Mouse (Mus musculus) gastrocnemius, adult 8-10 months (tissue): ENCODE data around the gene Olfr1008. TPM values are rescaled to one million over a fixed set of nuclear protein-coding genes. Genes with fewer than 3 reads are reported as not detected.
"Not testable (repeated sequence)": the region's sequence is repeated elsewhere in the genome, so short reads cannot be mapped to it uniquely, and the experiment has no call there.

ENCODE experiments used
- DNase-seq, 2 experiments: peaks; one replicate each; pipeline ENCODE4 v3.0.0; 2022; ENCODE audit warnings: low spot score in 2 of 2
- total RNA-seq, 4 experiments: library from RNA; stranded (reverse); gene quantifications; 2 replicates each; pipeline ENCODE4 v1.2.4; 2022

Gene Olfr1008
- not detected for total RNA-seq

DNA sequence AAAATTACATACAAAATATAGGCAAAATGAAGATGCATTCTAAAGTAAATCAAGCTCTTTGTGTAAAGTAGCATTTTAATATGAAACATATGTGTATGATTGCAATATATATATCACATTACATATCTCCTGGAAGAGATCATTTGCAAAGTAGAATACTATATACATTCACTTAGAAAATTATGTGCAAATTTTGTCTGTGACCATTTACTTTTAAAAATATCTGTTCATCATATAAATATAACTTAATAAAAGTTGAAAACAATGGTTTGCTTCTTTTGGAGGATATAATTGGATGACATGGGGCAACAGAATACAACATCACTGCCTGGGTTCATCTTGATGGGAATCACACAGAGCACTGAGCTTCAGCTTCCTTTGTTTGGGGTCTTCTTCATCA is at the start of gene Olfr1008:
TSS of gene Olfr1008 (plus strand) at position 301 of the 400 bp plus-strand sequence.
- DNase-seq, result no peak

DNA sequence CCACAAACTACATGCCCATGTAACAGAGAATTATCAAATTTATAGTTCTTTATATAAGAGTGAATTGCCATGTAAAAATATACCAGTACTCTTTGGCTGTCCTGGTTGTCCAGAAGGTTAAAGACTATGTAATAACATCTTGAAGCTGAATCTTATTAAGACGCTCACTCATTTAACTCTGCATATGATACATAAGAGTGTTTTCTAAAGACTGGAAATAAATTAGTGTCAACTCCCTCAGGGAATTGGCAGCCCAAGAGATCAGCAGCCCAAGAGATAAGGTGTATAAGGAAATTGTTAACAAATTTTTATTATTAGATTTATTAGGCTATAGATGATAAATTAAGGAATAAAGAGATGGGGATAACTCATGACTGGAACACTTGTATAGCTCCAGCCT is 38.6 kb upstream of the Olfr1008 start, which contains the start of gene Olfr1002:
TSS of gene Olfr1002 (minus strand) at position 101 of the 400 bp plus-strand sequence.
- no peak for DNase-seq

DNA sequence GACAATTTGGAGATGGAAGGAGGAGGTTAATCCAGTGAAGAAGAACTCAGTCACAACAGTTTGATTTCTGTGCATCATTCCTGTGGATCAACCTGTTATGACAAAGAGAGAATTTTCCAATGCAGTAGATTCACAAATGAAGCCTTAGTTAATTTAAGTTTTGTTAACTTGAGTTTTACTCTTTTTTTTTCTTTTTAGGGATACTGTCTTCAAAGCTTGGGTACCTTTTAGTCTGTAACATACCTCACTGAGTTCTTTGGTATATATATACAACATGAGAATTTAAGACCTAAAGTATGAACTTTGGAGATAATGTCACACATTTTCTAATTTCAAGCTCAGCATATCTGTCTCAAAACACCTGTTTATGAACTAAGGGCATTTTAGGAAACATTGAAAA is 24.9 kb upstream of the Olfr1008 start, which contains the start of gene Olfr154:
TSS of gene Olfr154 (minus strand) at position 101 of the 400 bp plus-strand sequence.
- not testable (repeated sequence) for DNase-seq

DNA sequence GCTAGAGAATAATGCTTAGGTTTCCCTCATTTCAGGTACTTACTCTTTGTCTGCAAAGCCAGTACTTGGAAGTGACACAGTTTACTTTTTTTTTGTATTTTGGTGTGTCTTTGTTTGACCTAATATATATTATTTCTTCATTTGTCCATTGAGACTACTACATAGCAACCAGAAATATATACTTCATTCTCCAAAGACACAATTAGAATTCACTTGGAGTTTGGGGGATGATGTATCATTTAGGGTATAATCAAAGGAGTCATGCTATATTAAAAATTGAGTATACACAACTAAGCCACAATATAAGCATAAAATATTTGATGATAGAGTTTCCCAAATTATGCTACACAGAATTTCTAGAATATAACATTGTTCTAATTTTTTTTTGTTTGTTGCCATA is 10.6 kb upstream of the Olfr1008 start, which contains the start of gene Olfr1006:
TSS of gene Olfr1006 (minus strand) at position 101 of the 400 bp plus-strand sequence.
- no peak for DNase-seq

DNA sequence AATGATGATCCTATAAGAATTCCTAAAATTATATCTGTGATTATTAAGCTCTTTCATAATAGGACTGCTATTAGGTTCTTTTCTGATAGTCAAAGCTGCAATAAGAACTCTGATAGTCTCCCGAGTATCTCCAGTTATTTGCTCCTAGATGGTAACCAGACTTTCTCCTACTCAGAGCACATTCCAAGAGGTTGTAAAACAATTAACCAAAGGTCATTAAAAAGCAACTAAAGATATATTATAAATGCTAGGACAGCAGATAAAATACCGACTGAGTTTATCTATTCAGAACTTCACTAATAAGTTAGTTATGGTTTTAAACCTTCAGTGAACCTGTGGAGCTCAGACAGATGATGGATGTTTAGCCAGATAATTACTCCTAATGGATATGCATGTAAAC is 21.4 kb downstream of the Olfr1008 start:
- not testable (repeated sequence) for DNase-seq

DNA sequence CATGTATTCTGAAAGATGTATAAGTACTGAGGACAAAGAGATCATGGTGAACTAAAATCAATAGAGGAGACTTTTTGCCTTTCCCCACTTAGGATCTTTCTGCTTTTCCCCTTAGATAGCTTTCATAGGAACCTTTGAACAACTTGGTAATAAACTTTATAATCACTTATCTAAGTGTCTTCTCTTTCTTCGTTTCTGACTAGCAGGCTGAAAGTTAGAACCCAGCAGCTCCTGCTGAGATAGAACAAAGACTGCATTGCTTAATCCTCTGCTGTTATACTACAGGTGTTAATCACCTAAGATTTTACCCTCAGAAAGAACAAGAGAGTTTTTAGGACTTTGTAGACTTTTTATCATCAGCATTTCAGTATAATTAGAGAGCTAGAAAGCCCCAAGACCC is 21.9 kb downstream of the Olfr1008 start:
- no peak for DNase-seq

DNA sequence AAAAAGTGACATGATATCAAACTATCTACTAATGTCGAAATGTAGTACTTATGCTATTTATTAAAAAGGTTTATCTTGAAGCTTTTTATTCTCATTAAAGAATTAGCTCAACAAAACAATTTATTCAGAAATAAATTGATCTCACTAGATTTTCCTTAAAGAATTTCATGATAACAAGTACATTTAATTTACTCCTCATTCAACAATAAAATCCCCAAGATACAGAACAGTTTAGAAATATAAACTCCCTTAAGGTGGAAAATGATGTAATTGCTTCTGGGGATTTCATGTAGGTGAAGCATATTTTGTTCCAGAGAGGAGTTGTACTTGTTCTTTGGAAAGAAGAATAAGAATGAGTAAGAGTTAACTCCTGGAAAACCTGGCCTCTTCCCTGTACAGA is 25.9 kb downstream of the Olfr1008 start, which contains the start of gene Olfr1009:
TSS of gene Olfr1009 (plus strand) at position 301 of the 400 bp plus-strand sequence.
- DNase-seq, result no peak

DNA sequence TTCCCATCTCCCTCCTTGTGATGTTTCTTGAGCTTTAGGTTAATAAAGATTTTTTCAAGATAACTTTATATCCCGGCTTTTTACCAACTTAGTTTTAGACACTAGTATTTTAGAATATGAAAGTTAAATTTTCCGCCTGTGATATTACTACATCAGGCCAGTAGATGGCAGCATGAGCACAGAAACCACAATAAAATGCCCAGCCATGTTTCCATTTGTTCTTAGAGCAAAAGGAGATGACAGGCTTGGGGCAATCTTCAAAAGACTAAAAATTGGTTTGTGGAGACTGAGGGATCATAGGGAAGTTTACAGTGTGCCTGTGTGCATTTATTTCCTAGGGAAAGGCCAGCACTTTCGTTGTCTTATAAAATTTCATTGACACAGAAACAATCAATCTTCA is 36.6 kb downstream of the Olfr1008 start:
- DNase-seq, result no peak

Other genes starting within 250 kb of the Olfr1008 start
- gene Olfr995, start 245.8 kb upstream of the Olfr1008 start, total RNA-seq, result not detected
- not detected for gene 4833423E24Rik, start 170.4 kb upstream of the Olfr1008 start, total RNA-seq
- not detected for gene Olfr996, start 110.2 kb upstream of the Olfr1008 start, total RNA-seq
- not detected for gene Olfr998, start 100.5 kb upstream of the Olfr1008 start, total RNA-seq
- gene Olfr1000, start 77.5 kb upstream of the Olfr1008 start, total RNA-seq, result not detected
- not detected for gene Olfr1002, start 38.7 kb upstream of the Olfr1008 start, total RNA-seq
- not detected for gene Olfr154, start 25.0 kb upstream of the Olfr1008 start, total RNA-seq
- gene Olfr1006, start 10.7 kb upstream of the Olfr1008 start, total RNA-seq, result not detected
- gene Olfr1009, start 26.0 kb downstream of the Olfr1008 start, total RNA-seq, result not detected
- not detected for gene Olfr1012, start 73.3 kb downstream of the Olfr1008 start, total RNA-seq
- not detected for gene Olfr1013, start 77.7 kb downstream of the Olfr1008 start, total RNA-seq
- not detected for gene Olfr1014, start 83.3 kb downstream of the Olfr1008 start, total RNA-seq
- not detected for gene Olfr1015, start 92.6 kb downstream of the Olfr1008 start, total RNA-seq
- gene Olfr1016, start 113.1 kb downstream of the Olfr1008 start, total RNA-seq, result not detected
- gene Olfr1018, start 129.0 kb downstream of the Olfr1008 start, total RNA-seq, result not detected
- gene Olfr1019, start 156.1 kb downstream of the Olfr1008 start, total RNA-seq, result not detected
- gene Olfr1020, start 157.6 kb downstream of the Olfr1008 start, total RNA-seq, result not detected
- gene Olfr1022, start 179.2 kb downstream of the Olfr1008 start, total RNA-seq, result not detected
- not detected for gene Olfr1023, start 196.2 kb downstream of the Olfr1008 start, total RNA-seq
- not detected for gene Olfr1024, start 215.6 kb downstream of the Olfr1008 start, total RNA-seq
- not detected for gene Olfr1025-ps1, start 225.8 kb downstream of the Olfr1008 start, total RNA-seq
- gene Olfr1026, start 232.1 kb downstream of the Olfr1008 start, total RNA-seq, result not detected